Mouse (Mus musculus) embryo, embryonic 11 days (tissue): Measurements from ENCODE around the gene Mrpl51.

ENCODE experiments used
- DNase-seq: peaks from one replicate; pipeline ENCODE4 v3.0.0-alpha.2; 2015

Gene Mrpl51

GRCm38 (mm10) chr6:125236782-125237181 is 45.2 kb downstream of the Mrpl51 start, which contains the start of gene Cd27:
Gene Cd27 (minus strand): TSS chr6:125237010.
- no peak for DNase-seq

GRCm38 (mm10) chr6:125237421-125237820 is 45.8 kb downstream of the Mrpl51 start:
- DNase-seq, result no peak

- DNase-seq, result no peak
These were observed 46.8 kb downstream of the Mrpl51 start for GRCm38 (mm10) chr6:125238396-125238795.

GRCm38 (mm10) chr6:125239547-125239946 is 47.9 kb downstream of the Mrpl51 start:
- DNase-seq, result no peak

GRCm38 (mm10) chr6:125240617-125241016 is 49.0 kb downstream of the Mrpl51 start:
- DNase-seq, result no peak

- no peak for DNase-seq
These were observed 50.0 kb downstream of the Mrpl51 start for GRCm38 (mm10) chr6:125241566-125241965.

- DNase-seq, result no peak
These were observed 53.0 kb downstream of the Mrpl51 start for GRCm38 (mm10) chr6:125244551-125244950.
